Mouse (Mus musculus): ENCODE results near the gene Tgif2.

- TF ChIP-seq TAL1 (IDR thresholded peaks at IDR 0.05; ENCODE audit: low read length) (no peak), GATA1 (IDR thresholded peaks at IDR 0.05; ENCODE audit: low read length) (no peak)
Measured at GRCm38 (mm10) chr2:156892821-156893220, 53.0 kb downstream of the Tgif2 start.
